Mouse (Mus musculus) brain, embryonic 14.5 days (tissue): ENCODE results near the gene Majin.

Experiments
- CTCF ChIP-seq: fragments of 200-500 bp; IDR thresholded peaks from 2 replicates; pipeline ENCODE4 v1.5.1; 2012; ENCODE audit warnings: inconsistent platforms, mild to moderate bottlenecking, moderate library complexity, borderline replicate concordance; ENCODE audit not compliant: insufficient read depth, insufficient read length; ENCODE audit errors: extremely low read depth
- POLR2A ChIP-seq: fragments of 200-500 bp; IDR thresholded peaks from 2 replicates; pipeline ENCODE4 v1.6.1; 2012; ENCODE audit warnings: mild to moderate bottlenecking, inconsistent platforms, borderline replicate concordance; ENCODE audit not compliant: poor library complexity, insufficient read depth, insufficient read length, severe bottlenecking; ENCODE audit errors: extremely low read depth

GRCm38 (mm10) chr19:6262839-6263433, 78.7 kb downstream of the Majin start:
- TF ChIP-seq CTCF, result no peak
- TF ChIP-seq POLR2A, result no peak
